Mouse (Mus musculus) C2C12 (cell line): ENCODE results near the gene Nek11. TPM values are rescaled to one million over a fixed set of nuclear protein-coding genes. Genes with fewer than 3 reads are reported as not detected.

Experiments
- H3K27me3 ChIP-seq: one replicate; pipeline ENCODE4 v1.6.1; 2011; ENCODE audit not compliant: control insufficient read depth, insufficient read depth, insufficient read length
- H3K36me3 ChIP-seq: one replicate; pipeline ENCODE4 v1.6.1; 2011; ENCODE audit not compliant: control insufficient read depth, insufficient read depth
- H3K4me3 ChIP-seq: one replicate; pipeline ENCODE4 v1.5.1; 2011; ENCODE audit warnings: mild to moderate bottlenecking, control low read depth; ENCODE audit not compliant: poor library complexity, insufficient read depth, severe bottlenecking
- H3K79me2 ChIP-seq: one replicate; pipeline ENCODE4 v1.6.1; 2011; ENCODE audit not compliant: control insufficient read depth, insufficient read depth
- H3K79me3 ChIP-seq: one replicate; pipeline ENCODE4 v1.6.1; 2011; ENCODE audit warnings: low read depth, control low read depth
- H3ac ChIP-seq: one replicate; pipeline ENCODE3; 2011; ENCODE audit warnings: low read depth; ENCODE audit not compliant: control insufficient read depth, insufficient read length
- CEBPB ChIP-seq: IDR thresholded peaks from one replicate; pipeline ENCODE4 v1.6.1; 2011; ENCODE audit warnings: low read depth, mild to moderate bottlenecking, control low read depth, moderate library complexity
- CTCF ChIP-seq: IDR thresholded peaks from one replicate; pipeline ENCODE4 v1.5.1; 2011; ENCODE audit not compliant: control insufficient read depth, insufficient read depth, insufficient read length
- FOSL1 ChIP-seq: IDR thresholded peaks from one replicate; pipeline ENCODE4 v1.8.0; 2011; ENCODE audit warnings: mild to moderate bottlenecking, low read length; ENCODE audit not compliant: poor library complexity, insufficient read depth, severe bottlenecking
- MAX ChIP-seq: IDR thresholded peaks from one replicate; pipeline ENCODE4 v1.6.1; 2011; ENCODE audit warnings: mild to moderate bottlenecking, control low read depth
- MYOD1 ChIP-seq: IDR thresholded peaks from one replicate; pipeline ENCODE4 v1.6.1; 2011; ENCODE audit warnings: low read depth; ENCODE audit not compliant: control insufficient read depth, insufficient read length
- MYOG ChIP-seq: IDR thresholded peaks from one replicate; pipeline ENCODE4 v1.6.1; 2011; ENCODE audit not compliant: control insufficient read depth, insufficient read length; ENCODE audit errors: extremely low read depth
- USF1 ChIP-seq: IDR thresholded peaks from one replicate; pipeline ENCODE4 v1.6.1; 2011; ENCODE audit warnings: low read depth, mild to moderate bottlenecking, control low read depth, moderate library complexity
- polyA plus RNA-seq: library from polyadenylated mRNA; unstranded; fragments of >200 nt; fragmentation: generic; extraction: Trizol; gene quantifications from one replicate; pipeline ENCODE4 v1.2.1, GENCODE M21; 2012; ENCODE audit warnings: missing spikeins

Nek11 gene
- polyA plus RNA-seq, 1 experiment, result 0.05 TPM

DNA sequence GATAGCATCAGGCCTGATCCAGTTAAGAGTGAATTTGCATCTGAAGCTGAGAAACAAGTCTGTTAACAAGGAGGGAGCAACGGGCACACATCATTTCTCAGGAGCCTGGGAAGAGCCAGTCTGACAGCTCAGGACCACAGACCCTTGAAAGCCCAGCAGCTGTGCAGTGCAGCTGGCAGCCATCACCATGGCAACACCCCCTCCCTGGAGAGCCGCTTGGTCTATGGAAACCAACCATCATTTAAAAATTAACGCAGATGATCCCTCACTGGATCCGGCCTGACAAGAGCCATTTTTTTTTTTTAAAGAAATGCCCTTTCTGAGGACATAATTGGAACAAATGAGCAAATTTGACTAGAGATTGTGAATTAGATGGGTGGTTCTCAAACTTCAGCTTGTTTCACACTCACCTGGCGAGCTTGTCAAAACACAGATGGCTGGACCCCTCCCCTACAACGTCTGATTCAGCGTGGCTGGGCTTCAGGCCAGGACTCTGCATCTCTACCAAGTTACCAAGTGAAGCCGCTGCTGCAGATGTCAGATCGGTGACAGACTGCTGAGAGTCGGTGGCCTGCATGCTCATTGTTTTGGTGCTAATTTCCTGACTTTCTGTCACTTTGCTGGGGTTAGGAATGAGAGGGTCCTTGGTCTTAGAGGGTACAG, 52.2 kb downstream of the Nek11 start:
- H3K27me3 ChIP-seq, result no peaks in the 10 kb centered on the region
- no peak overlapping the region for H3ac ChIP-seq
- TF ChIP-seq MAX (no peak), FOSL1 (no peak), MYOD1 (no peak), USF1 (no peak), CEBPB (no peak), CTCF (no peak), MYOG (no peak)
- H3K79me3 ChIP-seq, result no peaks in the 10 kb centered on the region
- H3K4me3 ChIP-seq, result no peak overlapping the region
- H3K79me2 ChIP-seq, result no peaks in the 10 kb centered on the region
- no peaks in the 10 kb centered on the region for H3K36me3 ChIP-seq

DNA sequence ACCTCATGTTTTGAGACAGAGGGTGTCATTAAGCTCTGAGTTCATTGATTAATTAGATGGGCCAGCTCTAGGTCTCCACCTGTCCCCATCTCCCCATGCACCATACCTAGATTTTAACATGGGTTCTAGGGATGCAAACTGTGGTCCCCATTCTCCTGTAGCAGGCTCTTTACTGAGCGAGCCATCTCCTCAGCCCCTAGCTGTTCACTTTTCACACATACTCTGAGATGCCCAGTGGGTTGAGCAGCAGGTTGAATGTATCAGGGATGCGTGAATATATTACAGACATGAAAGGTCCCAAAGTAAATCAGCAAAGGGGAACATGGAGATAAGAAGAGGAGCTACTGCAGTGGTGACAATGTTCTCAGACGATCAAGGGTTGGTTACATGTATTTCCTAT, 52.8 kb downstream of the Nek11 start:
- Histone ChIP-seq H3K79me3 (no peaks in the 10 kb centered on the region), H3K4me3 (no peak overlapping the region), H3K27me3 (no peaks in the 10 kb centered on the region), H3ac (no peak overlapping the region), H3K79me2 (no peaks in the 10 kb centered on the region), H3K36me3 (no peaks in the 10 kb centered on the region)
- no peak for TF ChIP-seq MYOD1
- TF ChIP-seq FOSL1, result no peak
- TF ChIP-seq USF1, result no peak
- TF ChIP-seq CEBPB, result no peak
- no peak for TF ChIP-seq MAX
- no peak for TF ChIP-seq CTCF
- TF ChIP-seq MYOG, result no peak

DNA sequence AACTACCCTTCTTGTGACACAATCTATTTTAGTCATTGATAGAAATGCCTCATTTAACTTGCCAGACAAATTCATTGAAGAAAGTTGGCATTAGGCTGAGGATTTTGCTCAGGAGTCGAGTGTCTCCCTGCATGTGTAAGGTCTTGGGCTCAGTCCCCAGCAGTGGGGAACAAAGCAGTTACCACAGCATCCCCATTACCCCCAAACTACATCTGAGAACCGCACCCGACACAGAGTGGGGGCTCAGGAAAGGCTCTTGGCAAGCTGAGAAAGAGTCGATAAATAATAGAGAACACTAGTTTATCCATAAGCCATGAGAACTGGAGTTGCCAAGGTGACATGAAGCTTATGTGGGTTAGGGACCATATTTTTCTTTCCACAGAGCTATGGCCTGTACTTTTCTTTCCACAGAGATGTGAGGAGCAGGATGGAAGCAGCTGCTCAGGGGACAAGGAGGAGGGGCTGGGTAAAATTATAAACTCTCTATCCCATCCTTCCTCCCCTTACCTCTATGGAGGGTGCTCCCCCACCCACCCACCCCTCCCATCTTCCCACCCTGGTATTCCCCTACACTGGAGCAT, 62.8 kb downstream of the Nek11 start:
- H3K27me3 ChIP-seq, result no peaks in the 10 kb centered on the region
- TF ChIP-seq MYOD1, result no peak
- TF ChIP-seq CEBPB, result no peak
- no peak for TF ChIP-seq CTCF
- TF ChIP-seq MAX, result no peak
- TF ChIP-seq FOSL1, result no peak
- TF ChIP-seq USF1, result no peak
- no peak for TF ChIP-seq MYOG
- H3K79me2 ChIP-seq, result no peaks in the 10 kb centered on the region
- no peak overlapping the region for H3ac ChIP-seq
- no peaks in the 10 kb centered on the region for H3K79me3 ChIP-seq
- H3K4me3 ChIP-seq, result no peak overlapping the region
- H3K36me3 ChIP-seq, result no peaks in the 10 kb centered on the region

DNA sequence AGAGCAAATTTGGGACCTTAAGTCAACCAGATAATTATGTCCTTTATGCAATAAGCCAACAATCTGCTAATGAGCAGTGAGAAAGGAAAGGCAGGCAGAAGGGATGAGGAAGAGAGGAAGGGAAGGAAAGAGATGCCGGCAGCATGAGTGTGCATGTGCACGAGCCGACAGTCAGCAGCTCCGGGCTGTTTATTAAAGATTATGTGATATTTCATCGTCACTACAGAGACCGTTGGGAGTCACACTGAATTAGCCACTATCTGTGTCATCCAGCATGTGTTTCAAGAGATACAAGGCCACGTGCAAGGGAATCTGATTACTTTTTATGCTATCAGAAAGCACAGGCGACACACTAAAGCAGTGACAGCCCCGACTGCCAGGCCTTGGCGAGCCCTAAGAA, 73.5 kb downstream of the Nek11 start:
- Histone ChIP-seq H3K4me3 (no peak overlapping the region), H3ac (no peak overlapping the region), H3K36me3 (no peaks in the 10 kb centered on the region), H3K27me3 (no peaks in the 10 kb centered on the region), H3K79me3 (no peaks in the 10 kb centered on the region), H3K79me2 (no peaks in the 10 kb centered on the region)
- TF ChIP-seq USF1 (no peak), CTCF (no peak), CEBPB (no peak), FOSL1 (no peak), MYOG (no peak), MAX (no peak), MYOD1 (no peak)

DNA sequence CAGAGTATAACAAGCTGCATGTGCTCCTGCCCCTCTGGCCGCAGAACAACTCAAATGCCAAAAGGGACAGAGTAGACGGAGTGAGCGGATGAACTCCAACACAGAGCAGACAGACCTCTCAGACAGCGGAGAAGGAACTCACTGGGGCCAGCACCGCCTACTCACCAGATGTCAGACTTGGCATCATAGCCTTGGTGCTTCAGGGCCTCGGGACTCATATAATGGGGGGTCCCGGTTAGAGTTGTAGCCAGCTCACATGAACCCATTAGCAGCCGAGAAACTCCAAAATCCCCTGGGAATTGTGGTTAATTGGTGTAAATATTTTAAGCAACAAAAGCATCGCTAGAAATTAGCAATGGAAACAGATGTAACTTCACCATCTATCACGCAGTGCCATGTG, 82.1 kb downstream of the Nek11 start:
- H3K79me2 ChIP-seq, result no peaks in the 10 kb centered on the region
- H3K4me3 ChIP-seq, result no peak overlapping the region
- no peaks in the 10 kb centered on the region for H3K79me3 ChIP-seq
- TF ChIP-seq FOSL1 (no peak), CTCF (no peak), MYOG (no peak), MAX (no peak), CEBPB (no peak), USF1 (no peak), MYOD1 (no peak)
- no peaks in the 10 kb centered on the region for H3K27me3 ChIP-seq
- H3K36me3 ChIP-seq, result no peaks in the 10 kb centered on the region
- no peak overlapping the region for H3ac ChIP-seq

DNA sequence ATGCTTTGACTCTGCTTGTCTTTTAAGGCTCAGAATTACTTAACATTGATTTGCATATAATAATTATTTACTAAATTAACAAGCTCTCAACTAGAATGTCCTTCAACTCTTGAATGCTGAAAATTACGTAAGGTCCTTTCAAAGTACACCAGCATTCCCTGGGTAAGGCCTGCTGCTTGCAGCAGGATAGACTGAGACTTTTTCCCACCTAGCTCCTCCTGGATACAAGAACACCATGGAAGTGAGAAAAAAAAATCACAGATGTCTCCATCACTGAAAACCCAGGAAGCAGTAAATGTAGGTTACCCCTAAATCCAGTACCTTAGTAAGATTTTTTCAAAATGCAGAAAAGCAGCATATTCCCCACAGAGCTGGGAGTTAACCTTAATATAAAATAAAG, 82.6 kb downstream of the Nek11 start:
- no peaks in the 10 kb centered on the region for H3K79me2 ChIP-seq
- H3K79me3 ChIP-seq, result no peaks in the 10 kb centered on the region
- H3K27me3 ChIP-seq, result no peaks in the 10 kb centered on the region
- H3K36me3 ChIP-seq, result no peaks in the 10 kb centered on the region
- TF ChIP-seq CEBPB, result no peak
- TF ChIP-seq CTCF, result no peak
- no peak for TF ChIP-seq MAX
- no peak for TF ChIP-seq MYOD1
- no peak for TF ChIP-seq USF1
- H3ac ChIP-seq, result no peak overlapping the region
- H3K4me3 ChIP-seq, result no peak overlapping the region
